Mouse (Mus musculus) testis, adult 2 months (tissue): Measurements from ENCODE around the gene Coro1b. TPM values are rescaled to one million over a fixed set of nuclear protein-coding genes. Genes with fewer than 3 reads are reported as not detected.
"Not testable (repeated sequence)": the region's sequence is repeated elsewhere in the genome, so short reads cannot be mapped to it uniquely, and the experiment has no call there.

Experiments used
- H3K27ac ChIP-seq: fragments of 200-500 bp; 2 replicates; pipeline ENCODE4 v1.5.1; 2012; ENCODE audit warnings: low read depth, low read length; ENCODE audit not compliant: control insufficient read depth, insufficient read depth
- H3K27me3 ChIP-seq: fragments of 200-500 bp; 2 replicates; pipeline ENCODE4 v1.6.1; 2012; ENCODE audit warnings: mild to moderate bottlenecking, low read length, moderate library complexity; ENCODE audit not compliant: control insufficient read depth, insufficient read depth
- H3K36me3 ChIP-seq: fragments of 200-500 bp; 2 replicates; pipeline ENCODE4 v1.6.1; 2012; ENCODE audit warnings: mild to moderate bottlenecking, low read length; ENCODE audit not compliant: control insufficient read depth, insufficient read depth
- H3K4me1 ChIP-seq: fragments of 200-500 bp; 2 replicates; pipeline ENCODE4 v1.6.1; 2012; ENCODE audit warnings: low read length; ENCODE audit not compliant: control insufficient read depth, insufficient read depth
- H3K4me3 ChIP-seq: fragments of 200-500 bp; 2 replicates; pipeline ENCODE4 v1.5.1; 2012; ENCODE audit warnings: low read depth, mild to moderate bottlenecking, low read length, moderate library complexity, mixed read lengths; ENCODE audit not compliant: control insufficient read depth
- CTCF ChIP-seq: fragments of 200-500 bp; IDR thresholded peaks from 2 replicates; pipeline ENCODE4 v1.5.1; 2012; ENCODE audit warnings: low read depth, mild to moderate bottlenecking, inconsistent platforms, low read length, moderate library complexity; ENCODE audit not compliant: control insufficient read depth, insufficient read depth, insufficient replicate concordance
- POLR2A ChIP-seq: fragments of 200-500 bp; IDR thresholded peaks from 2 replicates; pipeline ENCODE4 v1.6.1; 2012; ENCODE audit warnings: low read depth, mild to moderate bottlenecking, inconsistent platforms, low read length, moderate library complexity; ENCODE audit not compliant: control insufficient read depth
- polyA plus RNA-seq: library from polyadenylated mRNA; depleted of rRNA; stranded (reverse); fragments of >200 nt; gene quantifications from 2 replicates; pipeline ENCODE4 v1.2.3, GENCODE M21; 2012

The Coro1b gene
- polyA plus RNA-seq, 1 experiment, result 87.3 TPM

DNA sequence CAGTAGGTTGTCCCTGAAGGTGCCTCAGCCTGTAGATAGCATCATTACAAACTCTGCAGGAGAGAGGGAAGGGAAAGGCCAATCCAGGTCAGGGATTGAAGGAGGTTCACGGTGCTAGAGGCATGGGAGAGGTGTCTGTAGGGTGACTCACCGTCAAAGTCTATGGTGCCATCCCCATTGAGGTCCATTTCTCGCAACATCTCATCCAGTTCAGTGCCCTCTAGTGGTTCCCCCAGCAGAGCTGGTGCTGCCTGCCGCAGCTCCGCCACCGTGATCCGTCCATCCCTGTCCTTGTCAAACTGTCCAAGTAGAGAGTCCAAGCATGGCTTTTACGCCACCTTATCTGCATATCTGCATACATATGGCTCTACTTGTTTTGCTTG, 12.5 kb upstream of the Coro1b start:
- not testable (repeated sequence) for H3K36me3 ChIP-seq, H3K27me3 ChIP-seq, H3K4me3 ChIP-seq, H3K27ac ChIP-seq, H3K4me1 ChIP-seq
- TF ChIP-seq CTCF, result peak; percentile 15; the same call in 1 of the 2 replicates

- TF ChIP-seq POLR2A, result no peak
- TF ChIP-seq CTCF, result no peak
- H3K4me3 ChIP-seq, result no peak overlapping the region
- H3K36me3 ChIP-seq, result no peaks in the 10 kb centered on the region
- H3K27ac ChIP-seq, result no peak overlapping the region
- H3K27me3 ChIP-seq, result no peaks in the 10 kb centered on the region
- H3K4me1 ChIP-seq, result no peaks in the 10 kb centered on the region
Observed at GRCm38 (mm10) chr19:4136463-4136862, 12.0 kb upstream of the Coro1b start.

GRCm38 (mm10) chr19:4137913-4138312, 10.5 kb upstream of the Coro1b start:
- no peak overlapping the region for H3K27ac ChIP-seq
- H3K4me1 ChIP-seq, result no peaks in the 10 kb centered on the region
- H3K4me3 ChIP-seq, result no peak overlapping the region
- TF ChIP-seq POLR2A (no peak), CTCF (no peak)
- no peaks in the 10 kb centered on the region for H3K36me3 ChIP-seq
- no peaks in the 10 kb centered on the region for H3K27me3 ChIP-seq

- Histone ChIP-seq H3K27ac (no peak within 1 kb of the TSS), H3K27me3 (no peaks in the 10 kb centered on the region), H3K36me3 (no peaks in the 10 kb centered on the region), H3K4me3 (no peak within 1 kb of the TSS), H3K4me1 (no peaks in the 10 kb centered on the region)
- TF ChIP-seq POLR2A, result no peak
- no peak for TF ChIP-seq CTCF
Observed at GRCm38 (mm10) chr19:4139446-4139845, 9.0 kb upstream of the Coro1b start, which contains the start of gene Gpr152. TSS of gene Gpr152 (plus strand) at chr19:4139787.

DNA sequence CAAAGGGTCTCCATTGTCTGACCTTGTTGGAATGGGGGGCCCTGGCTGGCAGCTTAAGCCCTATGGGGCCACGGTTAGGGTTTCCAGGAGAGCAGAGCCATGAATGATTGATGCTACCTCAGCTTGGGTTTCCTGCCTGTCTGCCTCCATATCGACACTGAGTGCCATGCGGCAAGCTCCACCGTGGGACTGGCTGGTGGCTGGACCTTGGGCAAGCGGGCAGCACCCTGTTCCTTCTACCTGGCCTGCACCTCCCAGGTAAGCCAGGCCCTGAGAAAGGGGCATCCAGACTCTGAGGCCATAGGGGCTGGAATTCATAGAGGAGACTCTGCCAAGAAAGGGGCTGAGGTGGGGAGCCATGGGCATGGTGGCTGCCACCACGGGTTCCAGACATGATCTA, 8.3 kb upstream of the Coro1b start:
- H3K27ac ChIP-seq, result no peak overlapping the region
- no peaks in the 10 kb centered on the region for H3K4me1 ChIP-seq
- H3K36me3 ChIP-seq, result no peaks in the 10 kb centered on the region
- no peaks in the 10 kb centered on the region for H3K27me3 ChIP-seq
- H3K4me3 ChIP-seq, result no peak overlapping the region
- TF ChIP-seq CTCF, result no peak
- no peak for TF ChIP-seq POLR2A

DNA sequence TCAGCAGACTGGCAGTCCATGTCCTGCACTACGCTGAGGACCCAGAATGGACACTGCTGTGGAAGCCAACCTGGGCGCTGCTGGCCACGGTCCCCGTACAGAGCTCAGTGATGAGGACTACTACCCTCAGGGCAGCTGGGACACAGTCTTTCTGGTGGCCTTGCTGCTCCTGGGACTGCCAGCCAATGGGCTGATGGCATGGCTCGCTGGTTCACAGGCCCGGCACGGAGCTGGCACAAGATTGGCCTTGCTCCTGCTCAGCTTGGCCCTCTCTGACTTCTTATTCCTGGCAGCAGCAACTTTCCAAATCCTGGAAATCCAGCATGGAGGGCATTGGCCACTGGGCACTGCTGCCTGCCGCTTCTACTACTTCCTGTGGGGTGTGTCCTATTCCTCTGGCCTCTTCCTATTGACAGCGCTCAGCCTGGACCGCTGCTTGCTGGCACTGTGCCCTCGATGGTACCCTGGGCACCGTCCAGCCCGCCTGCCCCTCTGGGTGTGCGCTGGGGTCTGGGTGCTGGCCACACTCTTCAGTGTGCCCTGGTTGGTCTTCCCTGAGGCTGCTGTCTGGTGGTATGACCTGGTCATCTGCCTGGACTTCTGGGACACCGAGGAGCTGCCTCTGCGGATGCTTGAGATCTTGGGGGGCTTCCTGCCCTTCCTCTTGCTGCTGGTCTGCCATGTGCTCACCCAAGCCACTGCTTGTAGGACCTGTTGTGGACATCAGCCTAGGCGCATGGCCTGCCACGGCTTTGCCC, 5.8 kb upstream of the Coro1b start:
- TF ChIP-seq POLR2A, result no peak
- no peak for TF ChIP-seq CTCF
- peaks cover 7% of the 10 kb centered on the region for H3K4me1 ChIP-seq
- H3K27me3 ChIP-seq, result no peaks in the 10 kb centered on the region
- no peak overlapping the region for H3K4me3 ChIP-seq
- no peaks in the 10 kb centered on the region for H3K36me3 ChIP-seq
- no peak overlapping the region for H3K27ac ChIP-seq

DNA sequence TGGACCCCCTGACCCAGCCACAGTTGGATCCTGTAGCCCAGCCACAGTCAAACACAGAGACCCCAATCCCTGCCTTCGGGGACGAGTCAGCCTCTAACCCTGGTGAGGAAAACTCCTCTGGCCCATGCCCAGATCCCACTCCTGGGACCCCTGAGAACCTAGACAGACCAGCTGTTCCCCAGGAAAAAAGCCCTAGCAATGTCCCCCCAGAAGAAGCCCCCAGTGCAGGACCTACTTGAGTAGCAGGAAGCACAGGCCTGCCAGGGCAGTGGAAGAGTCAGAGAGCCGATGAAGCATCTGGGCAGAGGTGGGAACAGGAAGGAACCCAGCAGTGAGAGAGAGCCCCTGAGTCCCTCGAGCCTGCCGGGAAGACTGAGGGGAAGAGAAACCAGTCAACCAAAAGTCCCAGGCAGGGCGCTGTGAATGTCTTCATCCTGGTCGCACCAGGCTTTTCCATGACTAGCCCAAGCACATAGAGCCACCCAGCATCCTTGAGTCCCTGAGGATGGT, 4.6 kb upstream of the Coro1b start, which contains the start of gene Cabp4:
TSS of gene Cabp4 (minus strand) at position 275 of the 510 bp plus-strand sequence.
- Histone ChIP-seq H3K27ac (no peak within 1 kb of the TSS), H3K27me3 (no peaks in the 10 kb centered on the region), H3K36me3 (no peaks in the 10 kb centered on the region), H3K4me1 (peaks cover 11% of the 10 kb centered on the region), H3K4me3 (no peak within 1 kb of the TSS)
- TF ChIP-seq CTCF, result no peak
- TF ChIP-seq POLR2A, result no peak
